In genomic region chr16:45613247-45613646, GRCm38 (mm10) we compare ENCODE assay signal across 34 mouse cellular contexts. TPM values are rescaled to one million over a fixed set of nuclear protein-coding genes. Genes with fewer than 3 reads are reported as not detected.
DNase-seq lines count a peak whose midpoint lies in the region; ATAC-seq and TF ChIP-seq lines count a peak whose summit lies in the region.
"Had no signal": no experiment of that assay in that cellular context is flagged by ENCODE, and none has a peak within 500 bp of the region (broad histone marks: within the 10 kb centered on the region; RNA-seq: fewer than 3 reads in every experiment).

No protein-coding gene starts in this region.

- no peaks in the 10 kb centered on the region for H3K4me1 ChIP-seq in embryonic facial prominence, embryonic 14.5 days (ENCODE audit: control insufficient read depth, insufficient read depth, low read length)
- no peaks in the 10 kb centered on the region for H3K4me1 ChIP-seq in embryonic facial prominence, embryonic 10.5 days
- no peaks in the 10 kb centered on the region; the same call in 1 of the 2 replicates for H3K4me1 ChIP-seq in lung, postnatal 0 days (ENCODE audit: insufficient read depth, low read depth, low read length)
- peaks cover 8% of the 10 kb centered on the region; the same call in 1 of the 2 replicates for H3K4me1 ChIP-seq in lung, adult 2 months (ENCODE audit: control insufficient read depth, insufficient read depth, low read length)
- H3K4me1 ChIP-seq in limb, embryonic 10.5 days = 0 out of 2 replicates have a peak, but pooled peaks cover 6% of the 10 kb centered on the region
- H3K4me1 ChIP-seq: embryonic facial prominence, embryonic 15.5 days; forebrain, embryonic 15.5 days; hindbrain, embryonic 12.5 days; hindbrain, embryonic 15.5 days had no signal

- H3K36me3 ChIP-seq in embryonic facial prominence, embryonic 14.5 days (ENCODE audit: control insufficient read depth, insufficient read depth, low read length) = no peaks in the 10 kb centered on the region
- no peaks in the 10 kb centered on the region for H3K36me3 ChIP-seq in embryonic facial prominence, embryonic 10.5 days (replicated peaks)
- H3K36me3 ChIP-seq in lung, postnatal 0 days (ENCODE audit: insufficient read depth, low read length) = no peaks in the 10 kb centered on the region
- no peaks in the 10 kb centered on the region for H3K36me3 ChIP-seq in limb, embryonic 10.5 days
- H3K36me3 ChIP-seq: embryonic facial prominence, embryonic 15.5 days; forebrain, embryonic 15.5 days; G1E; hindbrain, embryonic 12.5 days; hindbrain, embryonic 15.5 days had no signal

- TF ChIP-seq POLR2A in lung, adult 2 months (IDR thresholded peaks at IDR 0.05; ENCODE audit: borderline replicate concordance, extremely low read depth, low read depth, low read length) = no peak
- TF ChIP-seq POLR2A in brain, embryonic 14.5 days (IDR thresholded peaks at IDR 0.05; ENCODE audit: borderline replicate concordance, extremely low read depth, insufficient read depth, insufficient read length, poor library complexity, severe bottlenecking) = no peak

- no peaks in the 10 kb centered on the region for H3K27me3 ChIP-seq in embryonic facial prominence, embryonic 14.5 days (replicated peaks; ENCODE audit: control insufficient read depth, insufficient read depth, low read length)
- no peaks in the 10 kb centered on the region for H3K27me3 ChIP-seq in embryonic facial prominence, embryonic 10.5 days (replicated peaks; ENCODE audit: low read depth, poor library complexity, severe bottlenecking)
- no peaks in the 10 kb centered on the region for H3K27me3 ChIP-seq in lung, postnatal 0 days (replicated peaks; ENCODE audit: insufficient read depth, low read length)
- H3K27me3 ChIP-seq in limb, embryonic 10.5 days (ENCODE audit: low read depth, poor library complexity, severe bottlenecking) = no peaks in the 10 kb centered on the region
- H3K27me3 ChIP-seq: CH12.LX; embryonic facial prominence, embryonic 15.5 days; forebrain, embryonic 15.5 days; hindbrain, embryonic 12.5 days; hindbrain, embryonic 15.5 days had no signal

- no peak for TF ChIP-seq CTCF in lung, postnatal 0 days (IDR thresholded peaks at IDR 0.05)
- TF ChIP-seq CTCF in lung, adult 2 months (IDR thresholded peaks at IDR 0.05; ENCODE audit: insufficient read depth, low read length) = no peak
- no peak for TF ChIP-seq CTCF in brain, embryonic 14.5 days (IDR thresholded peaks at IDR 0.05; ENCODE audit: borderline replicate concordance, extremely low read depth, insufficient read depth, insufficient read length)

- H3K27ac ChIP-seq in embryonic facial prominence, embryonic 14.5 days (replicated peaks; ENCODE audit: low read depth, low read length) = no peak overlapping the region
- H3K27ac ChIP-seq in embryonic facial prominence, embryonic 10.5 days (replicated peaks) = no peak overlapping the region
- H3K27ac ChIP-seq in lung, postnatal 0 days (ENCODE audit: low read length) = no peak overlapping the region
- H3K27ac ChIP-seq in limb, embryonic 10.5 days = no peak overlapping the region
- H3K27ac ChIP-seq: embryonic facial prominence, embryonic 15.5 days; forebrain, embryonic 15.5 days; hindbrain, embryonic 12.5 days; hindbrain, embryonic 15.5 days had no signal

- H3K4me3 ChIP-seq in embryonic facial prominence, embryonic 14.5 days (ENCODE audit: low read depth, low read length) = no peak overlapping the region
- no peak overlapping the region for H3K4me3 ChIP-seq in embryonic facial prominence, embryonic 10.5 days
- H3K4me3 ChIP-seq in lung, postnatal 0 days (ENCODE audit: low read depth, low read length) = no peak overlapping the region
- H3K4me3 ChIP-seq in lung, adult 2 months (replicated peaks; ENCODE audit: extremely low read depth, low read depth, low read length) = no peak overlapping the region
- H3K4me3 ChIP-seq in limb, embryonic 10.5 days = no peak overlapping the region
- H3K4me3 ChIP-seq: embryonic facial prominence, embryonic 15.5 days; forebrain, embryonic 15.5 days; hindbrain, embryonic 12.5 days; hindbrain, embryonic 15.5 days had no signal

- TF ChIP-seq EP300 in lung, postnatal 0 days (IDR thresholded peaks at IDR 0.05) = no peak

- no peaks in the 10 kb centered on the region for H3K9me3 ChIP-seq in embryonic facial prominence, embryonic 14.5 days (ENCODE audit: control insufficient read depth, low read length)
- no peaks in the 10 kb centered on the region for H3K9me3 ChIP-seq in embryonic facial prominence, embryonic 10.5 days
- no peaks in the 10 kb centered on the region for H3K9me3 ChIP-seq in lung, postnatal 0 days (ENCODE audit: low read length)
- no peaks in the 10 kb centered on the region for H3K9me3 ChIP-seq in limb, embryonic 10.5 days (replicated peaks)
- H3K9me3 ChIP-seq: embryonic facial prominence, embryonic 15.5 days; forebrain, embryonic 15.5 days; G1E; hindbrain, embryonic 12.5 days; hindbrain, embryonic 15.5 days had no signal

- 73% methylated on average over 2 of the region's 2 CpGs for WGBS in embryonic facial prominence, embryonic 14.5 days
- 76% methylated on average over 2 of the region's 2 CpGs for WGBS in embryonic facial prominence, embryonic 10.5 days
- 52% methylated on average over 2 of the region's 2 CpGs for WGBS in lung, postnatal 0 days
- WGBS in lung, adult 2 months = 63% methylated on average over 2 of the region's 2 CpGs
- WGBS in limb, embryonic 10.5 days = 81% methylated on average over 2 of the region's 2 CpGs

- H3K4me2 ChIP-seq in embryonic facial prominence, embryonic 14.5 days (ENCODE audit: low read depth, low read length) = no peak overlapping the region
- no peak overlapping the region for H3K4me2 ChIP-seq in lung, postnatal 0 days (replicated peaks; ENCODE audit: low read depth, low read length)
- H3K4me2 ChIP-seq: embryonic facial prominence, embryonic 15.5 days; forebrain, embryonic 15.5 days; heart, embryonic 11.5 days; hindbrain, embryonic 12.5 days; hindbrain, embryonic 15.5 days had no signal

- DNase-seq in embryonic facial prominence, embryonic 14.5 days (ENCODE audit: low spot score) = no peak
- no peak for DNase-seq in embryonic facial prominence, embryonic 10.5 days (ENCODE audit: low spot score)
- peak; percentile 8 for DNase-seq in lung, postnatal 0 days (ENCODE audit: low spot score)
- no peak for DNase-seq in lung, adult 2 months
- DNase-seq in R1 (ENCODE audit: low read depth, low spot score) = peak; percentile 61
- DNase-seq in brain, embryonic 14.5 days (ENCODE audit: low read depth) = peak; percentile 32
- DNase-seq in gastrocnemius, postnatal 25 days = no peak
- DNase-seq in limb, embryonic 10.5 days (ENCODE audit: low spot score) = no peak
- DNase-seq: adrenal gland, adult 8-10 months; adrenal gland, postnatal 25 days; cerebellum, adult 11-12 months; cerebellum, adult 8-10 months; cerebellum, postnatal 10 days; cerebellum, postnatal 36 days; embryo, embryonic 11 days; gastrocnemius, postnatal 10 days; heart, adult 11 months had no signal

- peak; percentile 18; the same call in 1 of the 2 replicates for ATAC-seq in embryonic facial prominence, embryonic 14.5 days (ENCODE audit: low read depth)
- ATAC-seq in lung, postnatal 0 days = no peak
- ATAC-seq: activated CD4-positive, CD25-positive, alpha-beta regulatory T cell, adult 4 months; forebrain, embryonic 15.5 days; Patski had no signal

- no peak overlapping the region for H3K9ac ChIP-seq in embryonic facial prominence, embryonic 14.5 days (ENCODE audit: low read depth, low read length)
- no peak overlapping the region for H3K9ac ChIP-seq in lung, postnatal 0 days (replicated peaks; ENCODE audit: low read depth)
- H3K9ac ChIP-seq: embryonic facial prominence, embryonic 15.5 days; forebrain, embryonic 15.5 days; hindbrain, embryonic 12.5 days; hindbrain, embryonic 15.5 days had no signal

RNA-seq across cellular contexts. Expression of gene Gcsam, which starts 3.1 kb away (rescaled TPM):
- 0.69 and 1.5 TPM in 2 replicates for polyA plus RNA-seq in embryonic facial prominence, embryonic 14.5 days (2014; fragmentation: Nextera tagmentation; extraction: Ambion mirVana)
- polyA plus RNA-seq in embryonic facial prominence, embryonic 10.5 days (2016; fragmentation: Nextera tagmentation; extraction: Ambion mirVana) = 0.10 TPM in 1 of 2 replicates, not detected in the other
- polyA plus RNA-seq in lung, postnatal 0 days (2015; fragmentation: Nextera tagmentation; extraction: Ambion mirVana) = 0.10 and 0.26 TPM in 2 replicates
- 0.30 and 0.41 TPM in 2 replicates for polyA plus RNA-seq in lung, adult 2 months (2012; rRNA removed)
- polyA plus RNA-seq in brain, embryonic 14.5 days (2012; rRNA removed) = 0.04 and 0.05 TPM in 2 replicates
- under 1 TPM in 1 of 2 experiments, not detected in 1; 0.19 TPM for total RNA-seq in gastrocnemius, postnatal 25 days (2021)
- polyA plus RNA-seq in limb, embryonic 10.5 days (2016; fragmentation: Nextera tagmentation; extraction: Ambion mirVana) = not detected in 2 replicates
- total RNA-seq: adrenal gland, postnatal 25 days; CH12.LX; heart, postnatal 25 days had no signal
- polyA plus RNA-seq: cortical plate, adult 2 months; forebrain, embryonic 11.5 days; forebrain, embryonic 15.5 days; G1E; hindbrain, embryonic 12.5 days; hindbrain, embryonic 15.5 days; Patski had no signal

RNA-seq across cellular contexts. Expression of gene BC016579, which starts 40.6 kb away (rescaled TPM):
- 0.34 TPM in 1 of 2 replicates, not detected in the other for polyA plus RNA-seq in embryonic facial prominence, embryonic 14.5 days (2014; fragmentation: Nextera tagmentation; extraction: Ambion mirVana)
- 0.09 TPM in 1 of 2 replicates, not detected in the other for polyA plus RNA-seq in embryonic facial prominence, embryonic 10.5 days (2016; fragmentation: Nextera tagmentation; extraction: Ambion mirVana)
- 0.30 and 0.31 TPM in 2 replicates for polyA plus RNA-seq in lung, postnatal 0 days (2015; fragmentation: Nextera tagmentation; extraction: Ambion mirVana)
- polyA plus RNA-seq in lung, adult 2 months (2012; rRNA removed) = 0.05 and 0.17 TPM in 2 replicates
- 0.22 and 0.30 TPM in 2 replicates for polyA plus RNA-seq in brain, embryonic 14.5 days (2012; rRNA removed)
- total RNA-seq in gastrocnemius, postnatal 25 days (2021) = not detected
- 0.11 TPM in 1 of 2 replicates, not detected in the other for polyA plus RNA-seq in limb, embryonic 10.5 days (2016; fragmentation: Nextera tagmentation; extraction: Ambion mirVana)
- total RNA-seq: CH12.LX; gastrocnemius, adult 18-20 months; gastrocnemius, postnatal 10 days; gastrocnemius, postnatal 4 days; heart, adult 8-10 months; heart, postnatal 25 days had no signal
- polyA plus RNA-seq: activated CD4-positive, CD25-positive, alpha-beta regulatory T cell, adult 4 months; forebrain, embryonic 11.5 days; G1E; heart, embryonic 14.5 days; heart, postnatal 0 days; hindbrain, embryonic 12.5 days; hindbrain, embryonic 15.5 days; Patski had no signal

Comparison
In these comparisons a context has a peak if more than half of its experiments do, and no peak if none do; other contexts are left out.
1. DNase-seq: peak in lung, postnatal 0 days (single experiment), R1 (single experiment) and brain, embryonic 14.5 days (single experiment); none in embryonic facial prominence, embryonic 14.5 days (single experiment), embryonic facial prominence, embryonic 10.5 days (single experiment), lung, adult 2 months (single experiment), gastrocnemius, postnatal 25 days (single experiment) and limb, embryonic 10.5 days (single experiment).